Mouse (Mus musculus) gastrocnemius, postnatal 4 days (tissue): ENCODE data around the gene Gm42674. TPM values are rescaled to one million over a fixed set of nuclear protein-coding genes. Genes with fewer than 3 reads are reported as not detected.

Source experiments
- DNase-seq, 2 experiments: peaks; one replicate each; pipeline ENCODE4 v3.0.0; 2021 to 2022; ENCODE audit warnings: low spot score in 2 of 2, mixed read lengths in 2 of 2
- long read RNA-seq, 2 experiments: library from polyadenylated mRNA; stranded (forward); transcript quantifications; one replicate each; pipeline ENCODE4 v2.0.0; 2021
- total RNA-seq, 2 experiments: library from RNA; stranded (reverse); gene quantifications; 2 replicates each; pipeline ENCODE4 v1.2.3; 2021

Gm42674 gene
- not detected for total RNA-seq
- long read RNA-seq, experiment 1 = 0 reads
- long read RNA-seq, experiment 2 = 0 reads

GRCm38 (mm10) chr3:90601486-90602110 lies at the start of gene Gm42674:
Gm42674 (plus strand) TSS chr3:90601904.
- DNase-seq = no peak

- DNase-seq = no peak
Observed at GRCm38 (mm10) chr3:90552231-90552630, 49.5 kb upstream of the Gm42674 start.

DNA sequence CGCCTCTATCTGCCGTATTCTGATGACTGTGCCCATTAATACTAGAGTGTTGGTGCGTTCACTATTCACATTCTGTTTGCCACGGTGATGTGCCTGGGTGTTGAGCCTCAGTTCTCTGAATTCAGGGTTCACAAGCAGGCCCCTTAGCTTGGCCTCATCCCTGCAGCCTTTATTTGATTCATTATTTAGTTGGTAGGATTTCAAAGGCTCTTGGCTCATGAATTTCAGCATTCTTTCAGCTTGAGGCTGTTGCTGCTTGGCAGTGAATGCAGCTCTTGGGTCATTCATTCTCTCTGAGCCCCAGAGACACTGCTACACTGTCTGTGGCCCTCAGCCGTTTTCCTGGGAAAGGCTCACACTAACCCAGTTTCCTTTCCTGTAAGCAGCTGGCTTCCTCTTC lies 45.8 kb upstream of the Gm42674 start:
- peak in 1 of 2 experiments; percentile 48 for DNase-seq

DNA sequence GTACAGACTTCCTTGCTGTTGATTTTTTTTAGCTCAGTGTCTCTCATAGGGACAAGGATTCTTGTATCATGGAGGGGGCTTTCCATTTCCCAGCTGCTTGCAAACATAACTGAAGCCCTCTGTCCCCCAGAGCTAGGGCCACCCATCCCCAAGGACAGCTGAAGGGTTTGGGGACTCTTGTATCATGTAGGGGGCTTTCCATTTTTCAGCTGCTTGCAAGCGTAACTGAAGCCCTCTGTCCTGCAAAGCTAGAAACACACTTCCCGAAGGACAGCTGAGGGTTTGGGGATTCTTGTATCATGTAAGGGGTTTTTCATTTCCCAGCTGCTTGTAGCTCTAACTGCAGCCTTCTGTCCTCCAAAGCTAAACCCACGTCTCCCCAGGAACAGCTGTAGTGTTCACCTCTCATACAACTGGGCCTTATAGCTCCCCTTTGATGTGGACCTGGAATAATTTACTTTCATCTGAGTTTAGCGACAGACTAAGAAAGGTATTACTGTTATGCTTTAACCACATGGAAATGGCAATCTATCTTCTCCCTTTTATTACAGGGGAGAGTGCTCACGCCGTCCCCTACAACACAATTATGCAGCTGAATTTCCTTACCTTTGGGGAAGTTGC lies 41.6 kb upstream of the Gm42674 start, which contains the start of gene S100a3:
TSS of gene S100a3 (plus strand) at position 571 of the 621 bp plus-strand sequence.
- DNase-seq = no peak

DNA sequence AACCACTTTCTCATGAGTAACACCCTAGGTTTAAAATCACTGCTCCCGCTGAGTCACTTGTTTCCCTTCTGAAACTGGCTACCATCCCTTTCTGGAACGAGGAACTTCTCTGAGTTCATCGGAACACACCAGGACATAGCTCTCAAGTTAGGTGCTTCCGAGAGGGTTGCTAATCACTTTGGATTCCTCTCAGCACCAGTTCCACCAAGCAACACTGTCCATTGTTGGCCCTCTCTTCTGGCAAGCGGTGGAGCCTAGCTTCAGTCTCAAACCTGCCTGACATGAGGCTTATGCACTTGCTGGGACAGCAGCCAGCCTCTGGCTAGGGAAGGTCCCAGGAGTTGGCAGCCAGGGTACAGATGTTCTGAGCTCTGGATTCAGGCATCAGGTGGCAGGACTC lies 27.0 kb upstream of the Gm42674 start:
- no peak for DNase-seq

DNA sequence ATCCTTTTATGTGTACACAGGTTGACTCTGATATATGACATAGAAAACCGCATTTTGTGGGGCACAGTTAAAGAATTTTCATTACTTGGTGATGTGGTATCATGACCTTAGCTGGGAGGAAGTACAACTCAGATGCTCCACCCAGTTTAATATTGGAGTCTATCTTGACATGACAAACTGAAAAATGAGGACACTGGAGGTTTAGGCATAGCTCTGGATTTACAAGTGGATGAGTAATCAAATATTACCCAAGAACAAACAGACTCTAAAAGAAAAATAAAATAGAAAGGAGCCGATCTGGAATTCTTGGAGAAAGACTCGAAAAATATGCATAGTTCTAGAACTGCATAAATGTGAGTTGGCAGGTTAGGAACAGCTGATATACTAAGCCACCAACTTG lies 26.4 kb upstream of the Gm42674 start:
- DNase-seq = no peak

- no peak for DNase-seq
Observed at GRCm38 (mm10) chr3:90576351-90577001, 25.2 kb upstream of the Gm42674 start.

DNA sequence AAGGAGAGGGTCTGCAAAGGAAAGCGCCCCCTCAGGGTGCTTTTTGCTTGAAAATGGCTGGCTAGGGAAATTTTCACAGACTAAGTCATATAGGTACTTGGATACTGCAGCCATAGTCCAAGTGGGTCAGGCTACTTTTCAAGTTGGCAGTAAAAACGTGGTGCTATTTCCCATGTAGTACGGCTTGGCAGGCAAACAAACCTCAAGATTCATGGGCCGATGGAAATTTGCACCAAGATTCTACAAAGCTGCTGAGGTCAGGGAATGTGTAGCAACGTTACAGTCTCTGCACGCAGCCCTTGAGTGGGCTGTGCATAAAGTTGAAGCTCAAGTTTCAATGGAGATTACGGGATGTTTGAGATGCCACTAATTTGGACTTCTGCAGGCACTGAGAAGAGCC lies 22.3 kb upstream of the Gm42674 start:
- DNase-seq = no peak

- DNase-seq = no peak
Observed at GRCm38 (mm10) chr3:90581141-90581540, 20.6 kb upstream of the Gm42674 start.

- DNase-seq = no peak
Observed at GRCm38 (mm10) chr3:90582156-90582555, 19.5 kb upstream of the Gm42674 start.

DNA sequence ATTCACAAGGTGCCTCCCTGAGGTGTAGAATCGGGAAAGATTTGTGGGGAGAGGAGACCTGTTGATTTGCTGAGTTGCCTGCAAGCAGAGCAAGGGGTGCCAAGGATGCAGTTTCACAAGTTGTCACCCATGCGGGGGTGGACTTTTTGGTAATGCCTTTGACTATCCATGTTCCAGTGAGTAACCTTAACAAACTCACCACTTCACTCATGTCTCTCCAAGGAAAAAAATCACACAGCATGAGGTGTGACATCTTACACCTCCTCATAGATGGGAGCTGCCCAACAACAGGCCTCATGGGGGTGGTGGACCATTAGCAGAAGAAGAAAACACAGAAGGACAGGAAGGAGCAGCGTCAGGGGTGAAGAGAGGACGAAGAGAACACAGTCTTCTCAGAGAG lies 19.1 kb upstream of the Gm42674 start:
- DNase-seq = no peak

DNA sequence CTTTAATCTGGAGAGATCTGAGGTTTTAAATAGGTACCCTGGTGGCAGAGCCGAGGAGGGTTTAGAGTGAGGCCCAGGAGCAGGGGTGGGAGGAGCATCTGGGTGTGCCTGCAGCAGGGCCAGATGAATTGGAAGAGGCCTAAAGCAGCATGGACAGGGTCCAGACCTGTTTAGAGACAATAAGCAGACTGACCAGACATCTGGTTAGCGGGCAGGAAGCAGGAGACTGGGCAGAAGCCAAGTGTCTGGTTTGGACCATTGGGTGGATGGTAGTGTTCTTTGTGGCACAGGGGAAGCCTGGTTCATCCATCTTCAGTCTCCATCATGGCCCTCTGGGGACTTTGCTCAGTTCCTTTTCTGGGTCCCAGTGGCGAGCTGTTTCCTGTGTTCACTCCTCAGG lies 17.8 kb upstream of the Gm42674 start:
- peak in 1 of 2 experiments; percentile 22 for DNase-seq

- DNase-seq = peak in 1 of 2 experiments; percentile 60
Observed at GRCm38 (mm10) chr3:90585595-90585994, 16.1 kb upstream of the Gm42674 start.

- DNase-seq = no peak
Observed at GRCm38 (mm10) chr3:90586016-90586643, 15.6 kb upstream of the Gm42674 start.

DNA sequence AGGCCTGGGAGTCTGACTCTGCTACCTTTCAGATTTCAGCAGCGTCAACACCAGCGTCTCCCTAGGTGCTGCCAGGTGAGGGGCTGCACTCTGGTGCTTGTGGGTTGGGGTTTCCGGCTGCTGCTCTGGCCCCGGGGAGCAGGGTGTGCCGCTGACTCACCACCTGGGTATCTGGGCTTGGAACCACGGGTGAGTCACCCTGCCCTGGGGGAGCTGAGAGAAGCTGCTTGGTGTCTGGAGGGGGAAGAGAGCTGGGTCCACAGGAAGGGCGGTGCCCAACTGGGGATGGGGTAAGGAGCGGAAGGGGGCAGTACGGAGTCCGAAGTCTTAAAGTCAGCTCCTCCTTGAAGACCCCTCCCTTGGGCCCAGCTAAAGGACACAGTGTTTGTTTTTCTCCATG lies 14.8 kb upstream of the Gm42674 start:
- DNase-seq = peak in 1 of 2 experiments; percentile 55

DNA sequence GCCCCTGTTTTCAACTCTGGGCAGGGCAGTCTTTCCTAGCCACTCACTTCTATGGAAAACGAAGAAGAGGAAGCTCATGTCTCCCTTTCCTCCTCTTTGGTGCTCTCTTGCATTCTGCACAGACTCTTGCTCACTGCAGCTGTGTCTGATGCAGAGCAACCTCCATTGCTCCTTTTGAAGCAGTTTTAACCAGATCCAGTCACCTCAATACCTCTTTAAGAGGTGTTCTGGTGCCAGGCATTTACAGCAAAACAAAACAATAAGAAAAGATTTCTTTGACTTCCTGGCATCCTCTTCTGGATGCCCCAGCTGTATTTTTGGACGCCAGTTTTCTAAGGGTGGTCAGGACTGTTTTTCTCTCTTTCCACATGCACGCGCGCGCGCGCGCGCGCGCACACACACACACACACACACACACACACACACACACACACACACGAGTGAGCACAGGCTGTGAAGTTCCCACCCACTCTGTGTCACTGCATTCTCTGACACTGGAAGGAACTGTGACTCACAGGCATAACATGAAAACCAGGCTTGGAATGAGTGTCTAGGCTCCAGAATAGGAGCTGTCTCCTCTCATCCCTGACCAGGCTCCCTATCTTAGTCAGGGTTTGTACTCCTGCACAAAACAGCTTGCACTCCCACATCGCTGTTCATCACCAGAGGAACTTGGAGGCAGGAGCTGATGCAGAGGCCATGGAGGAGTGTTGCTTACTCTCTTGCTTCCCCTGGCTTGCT lies 14.2 kb upstream of the Gm42674 start:
- no peak for DNase-seq

- no peak for DNase-seq
Observed at GRCm38 (mm10) chr3:90589390-90589789, 12.3 kb upstream of the Gm42674 start.

- no peak for DNase-seq
Observed at GRCm38 (mm10) chr3:90589947-90590346, 11.8 kb upstream of the Gm42674 start, which contains the start of gene S100a2. S100a2 (plus strand) TSS chr3:90590247.

DNA sequence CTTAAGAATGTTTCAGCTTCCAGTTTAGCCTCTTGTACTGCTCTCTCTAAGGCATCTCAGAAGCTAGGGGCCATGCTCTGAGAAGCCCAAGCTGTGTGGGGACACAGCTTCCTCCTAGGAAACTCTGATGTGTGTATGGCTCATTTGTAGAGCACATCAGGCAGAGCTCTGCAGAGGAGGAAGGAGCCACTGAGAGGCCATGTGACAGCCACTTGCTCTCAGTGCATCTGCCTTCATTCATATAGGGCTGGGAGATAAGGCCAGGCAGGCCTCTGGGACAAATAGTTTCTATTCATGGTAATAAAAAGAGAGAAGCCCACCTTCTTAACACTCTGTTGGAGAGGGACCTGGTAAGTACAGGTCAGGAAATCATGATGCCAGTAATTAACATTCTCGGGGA lies 7.2 kb upstream of the Gm42674 start:
- DNase-seq = no peak

- no peak for DNase-seq
Observed at GRCm38 (mm10) chr3:90595556-90595955, 6.1 kb upstream of the Gm42674 start.

GRCm38 (mm10) chr3:90596810-90597209 lies 4.9 kb upstream of the Gm42674 start:
- no peak for DNase-seq
